8 mouse cellular contexts compared by ENCODE assay signal in the genomic region with DNA sequence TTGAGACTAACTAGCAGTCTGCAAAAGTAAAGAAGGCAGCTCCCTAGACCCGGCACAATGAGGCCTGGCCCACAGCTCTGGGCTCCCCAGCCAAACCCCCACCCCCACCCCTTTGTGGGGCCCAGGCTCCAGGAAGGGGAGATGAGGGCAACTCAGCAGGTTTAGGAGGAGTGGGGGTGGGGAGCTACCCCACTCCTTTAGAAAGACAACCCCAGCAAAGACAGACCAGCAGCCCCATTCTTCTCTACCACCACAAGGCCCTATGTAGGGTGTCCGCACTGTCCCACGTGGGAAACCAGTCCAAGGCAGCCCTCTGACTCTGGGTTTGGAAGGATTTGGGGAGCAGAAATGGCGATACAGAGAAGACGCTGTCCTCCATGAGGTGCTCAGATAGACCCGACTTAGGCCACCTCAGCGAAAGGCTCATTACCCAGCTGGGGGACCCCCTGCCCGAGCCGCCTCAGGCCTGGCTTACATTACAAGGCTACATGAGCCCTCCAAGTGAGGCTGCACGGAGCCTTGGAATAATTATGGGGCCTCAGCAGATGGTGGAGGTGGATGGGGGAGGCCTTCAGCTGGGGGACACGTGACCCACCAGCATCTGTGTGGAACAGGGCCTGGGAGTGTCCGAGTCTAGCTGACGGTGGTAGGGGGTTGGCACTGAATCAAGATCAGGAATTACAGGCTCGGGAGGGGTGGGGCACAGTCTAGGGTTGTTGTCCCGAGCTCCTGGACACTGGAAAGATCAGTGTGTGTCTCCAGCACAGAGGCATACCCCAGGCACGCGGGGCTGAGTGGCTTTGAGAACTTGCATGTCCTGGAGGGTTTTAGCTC. TPM values are rescaled to one million over a fixed set of nuclear protein-coding genes. Genes with fewer than 3 reads are reported as not detected.
DNase-seq lines count a peak whose midpoint lies in the region; ATAC-seq and TF ChIP-seq lines count a peak whose summit lies in the region.

A gene (minus strand): TSS at position 51 of the 834 bp plus-strand sequence.

- ATAC-seq in hindbrain, embryonic 14.5 days (ENCODE audit: low FRiP score), result peak; percentile 79
- ATAC-seq in neural tube, embryonic 11.5 days (ENCODE audit: insufficient read depth, low FRiP score, low TSS enrichment), result peak; percentile 60

- 41% methylated on average over 17 of the region's 17 CpGs for WGBS in embryonic facial prominence, embryonic 10.5 days
- WGBS in hindbrain, embryonic 14.5 days, result 40% methylated on average over 17 of the region's 17 CpGs
- 47% methylated on average over 16 of the region's 17 CpGs for WGBS in neural tube, embryonic 11.5 days
- 65% methylated on average over 17 of the region's 17 CpGs for WGBS in lung, adult 2 months

- peak; percentile 21 to 58 for DNase-seq in kidney, postnatal 4 days
- DNase-seq in kidney, postnatal 36 days, result no peak
- DNase-seq in embryonic facial prominence, embryonic 10.5 days (ENCODE audit: low spot score), result peak; percentile 90
- DNase-seq in hindbrain, embryonic 14.5 days (ENCODE audit: low spot score), result peak; percentile 62
- DNase-seq in neural tube, embryonic 11.5 days (ENCODE audit: low spot score), result peak; percentile 67
- DNase-seq in spleen, adult 12 weeks (ENCODE audit: low spot score), result no peak
- DNase-seq in urinary bladder, adult 18-20 months (ENCODE audit: low spot score in 2 of 2), result no peak
- no peak for DNase-seq in lung, adult 2 months

- no peak within 1 kb of the TSS for H3K9ac ChIP-seq in hindbrain, embryonic 14.5 days
- no peak within 1 kb of the TSS for H3K9ac ChIP-seq in neural tube, embryonic 11.5 days (ENCODE audit: low read length)

- peak within 1 kb of the TSS; percentile 85 for H3K27ac ChIP-seq in embryonic facial prominence, embryonic 10.5 days (replicated peaks)
- peak within 1 kb of the TSS; percentile 45 for H3K27ac ChIP-seq in hindbrain, embryonic 14.5 days
- H3K27ac ChIP-seq in neural tube, embryonic 11.5 days (ENCODE audit: low read depth, low read length), result peak within 1 kb of the TSS; percentile 44

- H3K4me2 ChIP-seq in hindbrain, embryonic 14.5 days (replicated peaks), result no peak within 1 kb of the TSS
- no peak within 1 kb of the TSS for H3K4me2 ChIP-seq in neural tube, embryonic 11.5 days (ENCODE audit: low read depth)

- no peak for TF ChIP-seq POLR2A in lung, adult 2 months (IDR thresholded peaks at IDR 0.05; ENCODE audit: borderline replicate concordance, extremely low read depth, low read depth, low read length)

- peak within 1 kb of the TSS; percentile 28; the same call in 1 of the 2 replicates for H3K4me3 ChIP-seq in embryonic facial prominence, embryonic 10.5 days
- H3K4me3 ChIP-seq in hindbrain, embryonic 14.5 days (replicated peaks; ENCODE audit: low read length), result no peak within 1 kb of the TSS
- H3K4me3 ChIP-seq in neural tube, embryonic 11.5 days (ENCODE audit: low read depth, low read length), result no peak within 1 kb of the TSS
- H3K4me3 ChIP-seq in lung, adult 2 months (replicated peaks; ENCODE audit: extremely low read depth, low read depth, low read length), result no peak within 1 kb of the TSS

- peaks cover 60% of the 10 kb centered on the region for H3K4me1 ChIP-seq in embryonic facial prominence, embryonic 10.5 days
- H3K4me1 ChIP-seq in hindbrain, embryonic 14.5 days (replicated peaks; ENCODE audit: control insufficient read depth, insufficient read depth, low read length), result peaks cover 23% of the 10 kb centered on the region
- peaks cover 20% of the 10 kb centered on the region for H3K4me1 ChIP-seq in neural tube, embryonic 11.5 days (ENCODE audit: control insufficient read depth, insufficient read depth, low read length)
- H3K4me1 ChIP-seq in lung, adult 2 months (ENCODE audit: control insufficient read depth, insufficient read depth, low read length), result peaks cover 2% of the 10 kb centered on the region; the same call in 1 of the 2 replicates

- TF ChIP-seq CTCF in lung, adult 2 months (IDR thresholded peaks at IDR 0.05; ENCODE audit: insufficient read depth, low read length), result no peak

- no peaks in the 10 kb centered on the region for H3K36me3 ChIP-seq in embryonic facial prominence, embryonic 10.5 days (replicated peaks)
- H3K36me3 ChIP-seq in hindbrain, embryonic 14.5 days (replicated peaks; ENCODE audit: control insufficient read depth, insufficient read depth), result no peaks in the 10 kb centered on the region
- no peaks in the 10 kb centered on the region for H3K36me3 ChIP-seq in neural tube, embryonic 11.5 days (ENCODE audit: control insufficient read depth, insufficient read depth, low read length)

- no peaks in the 10 kb centered on the region for H3K9me3 ChIP-seq in embryonic facial prominence, embryonic 10.5 days
- no peaks in the 10 kb centered on the region for H3K9me3 ChIP-seq in hindbrain, embryonic 14.5 days (ENCODE audit: control insufficient read depth, low read length)
- H3K9me3 ChIP-seq in neural tube, embryonic 11.5 days (ENCODE audit: control insufficient read depth, low read length), result no peaks in the 10 kb centered on the region

- peaks cover 37% of the 10 kb centered on the region for H3K27me3 ChIP-seq in embryonic facial prominence, embryonic 10.5 days (replicated peaks; ENCODE audit: low read depth, poor library complexity, severe bottlenecking)
- H3K27me3 ChIP-seq in hindbrain, embryonic 14.5 days (ENCODE audit: control insufficient read depth, insufficient read depth, low read length), result no peaks in the 10 kb centered on the region; the same call in 1 of the 2 replicates
- H3K27me3 ChIP-seq in neural tube, embryonic 11.5 days (ENCODE audit: control insufficient read depth, insufficient read depth, low read length), result 0 out of 2 replicates have a peak, but pooled peaks cover 3% of the 10 kb centered on the region

RNA-seq across cellular contexts. Expression of the gene that starts here (rescaled TPM):
- 1.1 and 2.4 TPM in 2 replicates for polyA plus RNA-seq in embryonic facial prominence, embryonic 10.5 days (2016; fragmentation: Nextera tagmentation; extraction: Ambion mirVana)
- 5.7 and 6.8 TPM in 2 replicates for polyA plus RNA-seq in hindbrain, embryonic 14.5 days (2014; fragmentation: Nextera tagmentation; extraction: Ambion mirVana)
- polyA plus RNA-seq in neural tube, embryonic 11.5 days (2014; fragmentation: Nextera tagmentation; extraction: Ambion mirVana), result 1.2 and 2.5 TPM in 2 replicates
- 1.4 and 1.7 TPM in 2 replicates for polyA plus RNA-seq in lung, adult 2 months (2012; rRNA removed)

Comparison
In these comparisons a context has a peak if more than half of its experiments do, and no peak if none do; other contexts are left out.
1. DNase-seq: peak in kidney, postnatal 4 days (2 of 2), embryonic facial prominence, embryonic 10.5 days (single experiment), hindbrain, embryonic 14.5 days (single experiment) and neural tube, embryonic 11.5 days (single experiment); none in kidney, postnatal 36 days (0 of 2), spleen, adult 12 weeks (single experiment), urinary bladder, adult 18-20 months (0 of 2) and lung, adult 2 months (single experiment).
2. Peak in every context shown above with its lines, with median percentiles within 50 percentile points of each other: H3K27ac ChIP-seq.